Mouse (Mus musculus) heart, embryonic 14.5 days (tissue): ENCODE data around the gene Tdgf1. TPM values are rescaled to one million over a fixed set of nuclear protein-coding genes. Genes with fewer than 3 reads are reported as not detected.

Experiments
- ATAC-seq: fragments of 200-750 bp; cut with Nextera tagmentation; 2 replicates; pipeline ENCODE4 v1.8.0; 2017; ENCODE audit warnings: low read depth, moderate TSS enrichment; ENCODE audit not compliant: insufficient number of reproducible peaks, insufficient read depth, low FRiP score
- H3K27ac ChIP-seq, 2 experiments: fragments of 200-500 bp in 1 of 2; fragments of 300-500 bp in 1 of 2; sonication (generic) in 1 of 2; replicated peaks in 1 of 2; 2 replicates each; pipeline ENCODE4 v1.5.1; 2012 to 2014; ENCODE audit warnings: low read depth in 2 of 2, low read length in 2 of 2, control low read depth in 1 of 2, mild to moderate bottlenecking in 1 of 2, mixed read lengths in 1 of 2; ENCODE audit not compliant: control insufficient read depth in 1 of 2, insufficient read depth in 1 of 2
- H3K27me3 ChIP-seq: fragments of 300-500 bp; sonication (generic); 2 replicates; pipeline ENCODE4 v1.6.1; 2014; ENCODE audit warnings: mild to moderate bottlenecking, low read length, control low read depth; ENCODE audit not compliant: control insufficient read depth, insufficient read depth
- H3K36me3 ChIP-seq: fragments of 300-500 bp; sonication (generic); 2 replicates; pipeline ENCODE4 v1.6.1; 2014; ENCODE audit warnings: mild to moderate bottlenecking, control low read depth, low read length, mixed read lengths; ENCODE audit not compliant: control insufficient read depth, insufficient read depth
- H3K4me1 ChIP-seq, 2 experiments: fragments of 200-500 bp in 1 of 2; fragments of 300-500 bp in 1 of 2; sonication (generic) in 1 of 2; 2 replicates each; pipeline ENCODE4 v1.6.1; 2012 to 2014; ENCODE audit warnings: low read length in 2 of 2, control low read depth in 1 of 2, mixed read lengths in 1 of 2; ENCODE audit not compliant: control insufficient read depth in 2 of 2, insufficient read depth in 2 of 2
- H3K4me2 ChIP-seq: fragments of 300-500 bp; sonication (generic); 2 replicates; pipeline ENCODE4 v1.6.1; 2014; ENCODE audit warnings: mild to moderate bottlenecking, low read length
- H3K4me3 ChIP-seq, 2 experiments: fragments of 200-500 bp in 1 of 2; fragments of 300-500 bp in 1 of 2; sonication (generic) in 1 of 2; 2 replicates each; pipeline ENCODE4 v1.5.1; 2012 to 2014; ENCODE audit warnings: low read length in 2 of 2, mild to moderate bottlenecking in 2 of 2, control low read depth in 1 of 2, low read depth in 1 of 2, moderate library complexity in 1 of 2; ENCODE audit not compliant: control insufficient read depth in 1 of 2, insufficient read depth in 1 of 2
- H3K9ac ChIP-seq: fragments of 300-500 bp; sonication (generic); 2 replicates; pipeline ENCODE4 v1.6.1; 2014; ENCODE audit warnings: mild to moderate bottlenecking, low read length
- H3K9me3 ChIP-seq: fragments of 300-500 bp; sonication (generic); 2 replicates; pipeline ENCODE4 v1.6.1; 2016; ENCODE audit warnings: low read length, control low read depth; ENCODE audit not compliant: control insufficient read depth
- WGBS: fragments of 180-500 bp; shearing (Covaris S2); extraction: QIAGEN DNeasy Blood & Tissue Kit; methylation state at CpG from one replicate; pipeline ENCODE4 v1.1.7; 2014; 5-methylcytosine and 5-hydroxymethylcytosine counted together
- polyA plus RNA-seq: library from polyadenylated mRNA; unstranded; fragments of >200 nt; fragmentation: Nextera tagmentation; extraction: Ambion mirVana; gene quantifications from 2 replicates; pipeline ENCODE4 v1.2.1, GENCODE M21; 2014

Gene Tdgf1
- polyA plus RNA-seq, 1 experiment from 2014 or later = not detected

GRCm38 (mm10) chr9:110909371-110909967, 36.5 kb downstream of the Tdgf1 start:
- peaks cover 4% of the 10 kb centered on the region; the same call in 1 of the 2 replicates for H3K9me3 ChIP-seq
- no peak overlapping the region for H3K4me2 ChIP-seq
- no peak overlapping the region for H3K27ac ChIP-seq
- no peak for ATAC-seq
- 70% methylated on average over 6 of the region's 6 CpGs for WGBS
- H3K27me3 ChIP-seq = no peaks in the 10 kb centered on the region
- H3K9ac ChIP-seq = no peak overlapping the region
- no peaks in the 10 kb centered on the region for H3K4me1 ChIP-seq
- no peaks in the 10 kb centered on the region for H3K36me3 ChIP-seq
- no peak overlapping the region for H3K4me3 ChIP-seq

- Histone ChIP-seq H3K36me3 (no peaks in the 10 kb centered on the region), H3K27ac (no peak overlapping the region), H3K4me2 (no peak overlapping the region), H3K9me3 (peaks cover 4% of the 10 kb centered on the region; the same call in 1 of the 2 replicates), H3K4me3 (no peak overlapping the region), H3K27me3 (no peaks in the 10 kb centered on the region), H3K4me1 (no peaks in the 10 kb centered on the region), H3K9ac (no peak overlapping the region)
- no peak for ATAC-seq
- 90% methylated on average over 3 of the region's 3 CpGs for WGBS
These were observed 37.3 kb downstream of the Tdgf1 start for GRCm38 (mm10) chr9:110908631-110909016.

- Histone ChIP-seq H3K9me3 (peaks cover 4% of the 10 kb centered on the region; the same call in 1 of the 2 replicates), H3K4me1 (no peaks in the 10 kb centered on the region), H3K27me3 (no peaks in the 10 kb centered on the region), H3K4me2 (no peak overlapping the region), H3K4me3 (no peak overlapping the region), H3K36me3 (no peaks in the 10 kb centered on the region), H3K27ac (no peak overlapping the region), H3K9ac (no peak overlapping the region)
- WGBS = 75% methylated on average over 4 of the region's 4 CpGs
- no peak for ATAC-seq
These were observed 37.9 kb downstream of the Tdgf1 start for GRCm38 (mm10) chr9:110907838-110908630.

- H3K36me3 ChIP-seq = no peaks in the 10 kb centered on the region
- no peak overlapping the region for H3K9ac ChIP-seq
- no peak overlapping the region for H3K4me2 ChIP-seq
- no peaks in the 10 kb centered on the region for H3K27me3 ChIP-seq
- no peak overlapping the region for H3K4me3 ChIP-seq
- ATAC-seq = no peak
- 83% methylated on average over 11 of the region's 11 CpGs for WGBS
- peaks cover 4% of the 10 kb centered on the region; the same call in 1 of the 2 replicates for H3K9me3 ChIP-seq
- H3K27ac ChIP-seq = no peak overlapping the region
- H3K4me1 ChIP-seq = no peaks in the 10 kb centered on the region
These were observed 38.6 kb downstream of the Tdgf1 start for GRCm38 (mm10) chr9:110907201-110907837.

- no peak for ATAC-seq
- no peaks in the 10 kb centered on the region for H3K36me3 ChIP-seq
- peaks cover 3% of the 10 kb centered on the region; the same call in 1 of the 2 replicates for H3K9me3 ChIP-seq
- H3K27ac ChIP-seq = no peak overlapping the region
- no peak overlapping the region for H3K9ac ChIP-seq
- no peak overlapping the region for H3K4me3 ChIP-seq
- H3K4me2 ChIP-seq = no peak overlapping the region
- H3K4me1 ChIP-seq = no peaks in the 10 kb centered on the region; a peak in 1 of 4 replicates
- 59% methylated on average over 4 of the region's 4 CpGs for WGBS
- no peaks in the 10 kb centered on the region for H3K27me3 ChIP-seq
These were observed 43.7 kb downstream of the Tdgf1 start for GRCm38 (mm10) chr9:110902271-110902670.

GRCm38 (mm10) chr9:110901204-110901603, 44.8 kb downstream of the Tdgf1 start:
- H3K4me2 ChIP-seq = no peak overlapping the region
- H3K27ac ChIP-seq = no peak overlapping the region
- no peaks in the 10 kb centered on the region for H3K27me3 ChIP-seq
- H3K9ac ChIP-seq = no peak overlapping the region
- no peaks in the 10 kb centered on the region for H3K36me3 ChIP-seq
- peaks cover 4% of the 10 kb centered on the region in 2 experiments; a peak in 3 of 4 replicates for H3K4me1 ChIP-seq
- 83% methylated on average over 6 of the region's 6 CpGs for WGBS
- ATAC-seq = no peak
- H3K4me3 ChIP-seq = no peak overlapping the region
- H3K9me3 ChIP-seq = no peaks in the 10 kb centered on the region

- 36% methylated on average over 10 of the region's 10 CpGs for WGBS
- Histone ChIP-seq H3K9me3 (no peaks in the 10 kb centered on the region), H3K36me3 (no peaks in the 10 kb centered on the region), H3K9ac (no peak overlapping the region; the same call in 1 of the 2 replicates), H3K4me1 (peaks cover 4 to 6% of the 10 kb centered on the region in 2 experiments; a peak in 3 of 4 replicates), H3K27ac (no peak overlapping the region), H3K4me3 (no peak overlapping the region), H3K4me2 (no peak overlapping the region), H3K27me3 (peaks cover 5% of the 10 kb centered on the region; the same call in 1 of the 2 replicates)
- ATAC-seq = no peak
These were observed 46.4 kb downstream of the Tdgf1 start for GRCm38 (mm10) chr9:110899451-110900008.
